Mouse (Mus musculus) left cerebral cortex, adult 2 months (tissue): ENCODE results near the gene Arhgdig. TPM values are rescaled to one million over a fixed set of nuclear protein-coding genes. Genes with fewer than 3 reads are reported as not detected.

Experiments used
- DNase-seq, 2 experiments: peaks; one replicate each; pipeline ENCODE4 v3.0.0; 2021 to 2022; ENCODE audit warnings: low spot score in 2 of 2, mixed read lengths in 1 of 2; ENCODE audit errors: extremely low spot score in 1 of 2
- H3K27ac ChIP-seq: fragments of 200-600 bp; 2 replicates; pipeline ENCODE4 v1.8.1; 2022
- H3K4me3 ChIP-seq: fragments of 200-600 bp; 2 replicates; pipeline ENCODE4 v1.8.1; 2022
- CTCF ChIP-seq: fragments of 200-600 bp; IDR thresholded peaks from 2 replicates; pipeline ENCODE4 v1.8.1; 2022; ENCODE audit warnings: antibody characterized with exemption, mild to moderate bottlenecking, moderate library complexity
- intact Hi-C: fragments of 180-260 bp; cut with DNase I; formaldehyde crosslinking; loops from one replicate; pipeline ENCODE4 v1.15.1; 2025
- total RNA-seq, 2 experiments: library from RNA; stranded (reverse); gene quantifications; 2 replicates each; pipeline ENCODE4 v1.2.3; 2021

Gene Arhgdig
- total RNA-seq, 2 experiments from 2014 or later: 94.3 to 95.0 TPM

GRCm38 (mm10) chr17:26168039-26168438 lies 39.5 kb downstream of the Arhgdig start:
- DNase-seq: no peak
- H3K4me3 ChIP-seq: no peak overlapping the region
- no peak overlapping the region for H3K27ac ChIP-seq
- intact Hi-C loops: no loop called here
- TF ChIP-seq CTCF: no peak

- intact Hi-C loops: no loop called here
Measured at GRCm38 (mm10) chr17:26162736-26163135, 44.9 kb downstream of the Arhgdig start.

GRCm38 (mm10) chr17:26151886-26152630 lies 55.5 kb downstream of the Arhgdig start:
- TF ChIP-seq CTCF: no peak
- Histone ChIP-seq H3K4me3 (no peak overlapping the region), H3K27ac (no peak overlapping the region)
- intact Hi-C loops: no loop called here
- no peak for DNase-seq

More at GRCm38 (mm10) chr17:26162736-26163135, 44.9 kb downstream of the Arhgdig start:
- no peak for TF ChIP-seq CTCF
- DNase-seq: no peak
- H3K4me3 ChIP-seq: no peak overlapping the region
- H3K27ac ChIP-seq: no peak overlapping the region

Other genes starting within 250 kb of the Arhgdig start
- 10 to 100 TPM; 53.9 to 59.3 TPM for gene Capn15, start 222.0 kb downstream of the Arhgdig start, total RNA-seq
- gene Rab11fip3, start 138.2 kb downstream of the Arhgdig start, total RNA-seq: 100 to 1,000 TPM; 114 to 119 TPM
- 10 to 100 TPM; 28.5 to 31.5 TPM for gene Decr2, start 117.4 kb downstream of the Arhgdig start, total RNA-seq
- 1 to 10 TPM; 3.6 to 4.2 TPM for gene Nme4, start 112.2 kb downstream of the Arhgdig start, total RNA-seq
- 10 to 100 TPM; 14.3 to 14.7 TPM for gene Tmem8, start 94.5 kb downstream of the Arhgdig start, total RNA-seq
- 10 to 100 TPM; 67.8 to 68.0 TPM for gene Mrpl28, start 84.3 kb downstream of the Arhgdig start, total RNA-seq
- 10 to 100 TPM; 25.9 to 29.7 TPM for gene Axin1, start 69.1 kb downstream of the Arhgdig start, total RNA-seq
- 1 to 10 TPM in 1 of 2 experiments, under 1 TPM in 1; 0.59 to 1.0 TPM for gene Pdia2, start 8.7 kb downstream of the Arhgdig start, total RNA-seq
- 10 to 100 TPM; 41.9 to 52.7 TPM for gene Rgs11, start 4.8 kb downstream of the Arhgdig start, total RNA-seq
- 10 to 100 TPM; 18.9 to 19.2 TPM for gene Fam234a, start 36.5 kb upstream of the Arhgdig start, total RNA-seq
- gene Luc7l, start 45.1 kb upstream of the Arhgdig start, total RNA-seq: 10 to 100 TPM; 80.4 to 82.2 TPM
- gene Neurl1b, start 207.0 kb upstream of the Arhgdig start, total RNA-seq: 10 to 100 TPM; 69.9 to 79.7 TPM